Mouse (Mus musculus): ENCODE results near the gene Retreg3. TPM values are rescaled to one million over a fixed set of nuclear protein-coding genes. Genes with fewer than 3 reads are reported as not detected.

Gene Retreg3
- polyA plus RNA-seq, 1 experiment from 2014 or later, result 28.5 TPM

- peaks cover 27% of the 10 kb centered on the region for H3K4me1 ChIP-seq (replicated peaks)
- ATAC-seq, result peak; percentile 72
- H3K4me2 ChIP-seq (replicated peaks), result peak overlapping the region; percentile 55
- peak overlapping the region; percentile 29 for H3K9ac ChIP-seq (replicated peaks)
- H3K4me3 ChIP-seq (replicated peaks), result peak overlapping the region; percentile 22
- WGBS, result 15% methylated on average over 18 of the region's 19 CpGs
- 0 out of 2 replicates have a peak, but pooled peaks cover 5% of the 10 kb centered on the region for H3K27me3 ChIP-seq
- H3K9me3 ChIP-seq, result no peaks in the 10 kb centered on the region
- no peaks in the 10 kb centered on the region for H3K36me3 ChIP-seq
- H3K27ac ChIP-seq, result peak overlapping the region; percentile 78
Observed at GRCm38 (mm10) chr11:101143338-101144225, 23.9 kb upstream of the Retreg3 start.

GRCm38 (mm10) chr11:101142215-101142967 lies 22.7 kb upstream of the Retreg3 start:
- Histone ChIP-seq H3K9ac (replicated peaks) (no peak overlapping the region), H3K36me3 (no peaks in the 10 kb centered on the region), H3K27me3 (0 out of 2 replicates have a peak, but pooled peaks cover 5% of the 10 kb centered on the region), H3K4me1 (replicated peaks) (peaks cover 28% of the 10 kb centered on the region), H3K4me2 (replicated peaks) (no peak overlapping the region), H3K9me3 (no peaks in the 10 kb centered on the region), H3K4me3 (replicated peaks) (no peak overlapping the region), H3K27ac (no peak overlapping the region)
- no peak for ATAC-seq
- WGBS, result 89% methylated on average over 10 of the region's 10 CpGs

GRCm38 (mm10) chr11:101141088-101141487 lies 21.4 kb upstream of the Retreg3 start:
- H3K9ac ChIP-seq (replicated peaks), result no peak overlapping the region
- WGBS, result 77% methylated on average over 8 of the region's 8 CpGs
- no peaks in the 10 kb centered on the region for H3K9me3 ChIP-seq
- no peak for ATAC-seq
- H3K36me3 ChIP-seq, result no peaks in the 10 kb centered on the region
- no peak overlapping the region for H3K4me2 ChIP-seq (replicated peaks)
- H3K27me3 ChIP-seq, result 0 out of 2 replicates have a peak, but pooled peaks cover 5% of the 10 kb centered on the region
- no peak overlapping the region for H3K27ac ChIP-seq
- no peak overlapping the region for H3K4me3 ChIP-seq (replicated peaks)
- H3K4me1 ChIP-seq (replicated peaks), result peaks cover 20% of the 10 kb centered on the region

- peak overlapping the region; percentile 32 for H3K9ac ChIP-seq (replicated peaks)
- ATAC-seq, result 0 out of 2 replicates have a peak, but pooled peaks have one; percentile 10
- WGBS, result 51% methylated on average over 27 of the region's 27 CpGs
Observed at GRCm38 (mm10) chr11:101140164-101140819, 20.6 kb upstream of the Retreg3 start.

GRCm38 (mm10) chr11:101138536-101139181 lies 19.0 kb upstream of the Retreg3 start:
- WGBS, result 24% methylated on average over 15 of the region's 15 CpGs
- no peaks in the 10 kb centered on the region for H3K36me3 ChIP-seq
- peaks cover 16% of the 10 kb centered on the region for H3K4me1 ChIP-seq (replicated peaks)
- H3K4me3 ChIP-seq (replicated peaks), result peak overlapping the region; percentile 1; the same call in 1 of the 2 replicates
- peak overlapping the region; percentile 33; the same call in 1 of the 2 replicates for H3K9ac ChIP-seq (replicated peaks)
- no peaks in the 10 kb centered on the region for H3K9me3 ChIP-seq
- peak overlapping the region; percentile 29 for H3K4me2 ChIP-seq (replicated peaks)
- H3K27ac ChIP-seq, result peak overlapping the region; percentile 58; the same call in 1 of the 2 replicates
- peak; percentile 65 for ATAC-seq
- 0 out of 2 replicates have a peak, but pooled peaks cover 5% of the 10 kb centered on the region for H3K27me3 ChIP-seq

More at GRCm38 (mm10) chr11:101140164-101140819, 20.6 kb upstream of the Retreg3 start:
- Histone ChIP-seq H3K27me3 (0 out of 2 replicates have a peak, but pooled peaks cover 5% of the 10 kb centered on the region), H3K9me3 (no peaks in the 10 kb centered on the region), H3K4me3 (replicated peaks) (peak overlapping the region; percentile 33), H3K36me3 (no peaks in the 10 kb centered on the region), H3K4me1 (replicated peaks) (peaks cover 20% of the 10 kb centered on the region), H3K4me2 (replicated peaks) (peak overlapping the region; percentile 51), H3K27ac (peak overlapping the region; percentile 36; the same call in 1 of the 2 replicates)

GRCm38 (mm10) chr11:101137000-101137399 lies 17.3 kb upstream of the Retreg3 start:
- Histone ChIP-seq H3K4me3 (replicated peaks) (no peak overlapping the region), H3K4me1 (replicated peaks) (peaks cover 12% of the 10 kb centered on the region), H3K9ac (replicated peaks) (no peak overlapping the region), H3K27me3 (0 out of 2 replicates have a peak, but pooled peaks cover 5% of the 10 kb centered on the region), H3K9me3 (no peaks in the 10 kb centered on the region), H3K4me2 (replicated peaks) (no peak overlapping the region), H3K36me3 (no peaks in the 10 kb centered on the region), H3K27ac (no peak overlapping the region)
- no peak for ATAC-seq
- 83% methylated on average over 7 of the region's 7 CpGs for WGBS

GRCm38 (mm10) chr11:101134217-101134865 lies 14.6 kb upstream of the Retreg3 start:
- H3K4me1 ChIP-seq (replicated peaks), result peaks cover 6% of the 10 kb centered on the region; the same call in 1 of the 2 replicates
- no peaks in the 10 kb centered on the region for H3K9me3 ChIP-seq
- no peak overlapping the region for H3K9ac ChIP-seq (replicated peaks)
- 85% methylated on average over 13 of the region's 13 CpGs for WGBS
- ATAC-seq, result no peak
- no peak overlapping the region for H3K4me2 ChIP-seq (replicated peaks)
- H3K36me3 ChIP-seq, result no peaks in the 10 kb centered on the region
- H3K4me3 ChIP-seq (replicated peaks), result no peak overlapping the region
- H3K27ac ChIP-seq, result no peak overlapping the region
- H3K27me3 ChIP-seq, result no peaks in the 10 kb centered on the region

GRCm38 (mm10) chr11:101133037-101133436 lies 13.3 kb upstream of the Retreg3 start:
- 89% methylated on average over 12 of the region's 12 CpGs for whole genome bisulfite sequencing
- Histone ChIP-seq H3K4me2 (replicated peaks) (no peak overlapping the region), H3K36me3 (no peaks in the 10 kb centered on the region), H3K27ac (no peak overlapping the region), H3K27me3 (no peaks in the 10 kb centered on the region), H3K4me1 (replicated peaks) (no peaks in the 10 kb centered on the region), H3K9ac (replicated peaks) (no peak overlapping the region), H3K9me3 (no peaks in the 10 kb centered on the region), H3K4me3 (replicated peaks) (no peak overlapping the region)
- ATAC-seq, result no peak

GRCm38 (mm10) chr11:101131701-101132100 lies 12.0 kb upstream of the Retreg3 start:
- ATAC-seq, result no peak
- Histone ChIP-seq H3K4me3 (replicated peaks) (no peak overlapping the region), H3K9ac (replicated peaks) (no peak overlapping the region), H3K27ac (no peak overlapping the region), H3K4me2 (replicated peaks) (no peak overlapping the region), H3K9me3 (peaks cover 1% of the 10 kb centered on the region; the same call in 1 of the 2 replicates), H3K27me3 (no peaks in the 10 kb centered on the region), H3K36me3 (peaks cover 6% of the 10 kb centered on the region), H3K4me1 (replicated peaks) (no peaks in the 10 kb centered on the region)
- 86% methylated on average over 6 of the region's 6 CpGs for WGBS

GRCm38 (mm10) chr11:101131187-101131586 lies 11.5 kb upstream of the Retreg3 start:
- Histone ChIP-seq H3K9me3 (peaks cover 4% of the 10 kb centered on the region; the same call in 1 of the 2 replicates), H3K4me1 (replicated peaks) (no peaks in the 10 kb centered on the region)

More at GRCm38 (mm10) chr11:101131187-101131586, 11.5 kb upstream of the Retreg3 start:
- Histone ChIP-seq H3K27ac (no peak overlapping the region), H3K36me3 (peaks cover 11% of the 10 kb centered on the region), H3K4me3 (replicated peaks) (no peak overlapping the region), H3K9ac (replicated peaks) (no peak overlapping the region), H3K27me3 (no peaks in the 10 kb centered on the region), H3K4me2 (replicated peaks) (no peak overlapping the region)
- ATAC-seq, result no peak
- 93% methylated on average over 2 of the region's 2 CpGs for WGBS
